Mouse (Mus musculus) Muller cell, postnatal 12 days (primary cell): ENCODE data around the gene Gm6509.
"Not testable (repeated sequence)": the region's sequence is repeated elsewhere in the genome, so short reads cannot be mapped to it uniquely, and the experiment has no call there.

Experiments
- DNase-seq: peaks from one replicate; pipeline ENCODE4 v3.0.0-alpha.2; 2015; ENCODE audit errors: inconsistent ontology term

The Gm6509 gene

GRCm38 (mm10) chr5:94623679-94624078 is at the start of gene Gm6509:
Gene Gm6509, plus strand, starts transcription at chr5:94623979.
- DNase-seq: not testable (repeated sequence)

- not testable (repeated sequence) for DNase-seq
Measured at GRCm38 (mm10) chr5:94616242-94616641, 7.5 kb upstream of the Gm6509 start, which contains the start of gene Gm3147. Gene Gm3147, minus strand, starts transcription at chr5:94616342.

- not testable (repeated sequence) for DNase-seq
Measured at GRCm38 (mm10) chr5:94648082-94648481, 24.3 kb downstream of the Gm6509 start, which contains the start of gene Gm6205. Gene Gm6205, plus strand, starts transcription at chr5:94648382.
